Mouse (Mus musculus): ENCODE results near the gene Gm42906. TPM values are rescaled to one million over a fixed set of nuclear protein-coding genes. Genes with fewer than 3 reads are reported as not detected.

Gm42906 gene
- total and polyA plus RNA-seq, 3 experiments, result not detected

DNA sequence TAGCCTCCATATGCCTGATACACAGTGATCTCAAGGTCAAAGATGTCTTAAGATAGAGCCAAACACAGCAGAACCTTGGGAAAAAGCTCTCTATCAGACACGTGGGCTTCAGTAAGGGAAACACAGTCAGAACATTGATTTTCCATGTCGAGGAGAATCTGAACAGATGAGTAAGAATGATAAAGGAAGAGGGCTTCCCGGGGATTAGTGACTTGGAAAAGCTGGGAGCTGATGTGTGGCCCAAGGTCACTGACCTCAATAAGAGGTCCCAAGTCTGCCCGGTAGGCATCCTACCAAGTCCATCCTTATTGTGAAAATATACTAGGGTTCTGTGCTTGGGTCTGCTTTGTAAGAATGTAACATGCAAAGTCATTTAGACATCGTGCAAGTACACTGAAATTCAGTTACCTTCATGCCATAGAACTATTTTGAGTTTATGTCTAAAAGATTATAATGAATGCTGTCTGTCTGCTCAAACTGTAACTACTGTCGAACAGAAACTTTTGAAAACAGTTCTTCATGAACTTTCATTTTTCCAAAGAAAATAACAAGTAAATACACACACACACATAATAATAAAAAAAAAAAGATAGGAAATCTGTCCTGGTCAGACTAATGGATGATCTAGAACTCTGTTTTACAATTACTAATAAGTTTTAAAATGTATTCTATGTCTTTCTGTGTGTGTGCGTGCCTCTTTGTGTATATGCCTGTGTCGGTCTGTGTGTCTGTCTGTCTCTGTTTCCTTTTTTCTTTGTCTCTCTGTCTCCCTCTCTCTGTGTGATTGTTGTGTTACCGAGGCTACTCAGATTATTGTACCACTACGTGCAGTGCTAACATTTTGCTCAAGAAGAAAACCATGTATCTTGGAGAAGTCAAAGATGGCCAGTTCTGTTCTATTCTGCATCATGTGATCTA, 322.6 kb downstream of the Gm42906 start:
- no peaks in the 10 kb centered on the region for H3K4me1 ChIP-seq (ENCODE audit: control insufficient read depth in 1 of 2, insufficient read depth in 2 of 2, low read length in 2 of 2)
- no peak for DNase-seq (ENCODE audit: low read depth, low spot score)
- H3K79me2 ChIP-seq (ENCODE audit: control insufficient read depth, insufficient read depth, low read length, poor library complexity), result no peaks in the 10 kb centered on the region
- H3K36me3 ChIP-seq (ENCODE audit: control insufficient read depth in 1 of 2, insufficient read depth in 2 of 2, low read length in 2 of 2), result no peaks in the 10 kb centered on the region
- no peaks in the 10 kb centered on the region for H3K27me3 ChIP-seq (ENCODE audit: control insufficient read depth in 1 of 2, insufficient read depth in 2 of 2, low read length in 2 of 2)
- TF ChIP-seq TAL1 (IDR thresholded peaks at IDR 0.05; ENCODE audit: low read length) (no peak), POLR2AphosphoS2 (IDR thresholded peaks at IDR 0.05; ENCODE audit: low read length) (no peak), MXI1 (IDR thresholded peaks at IDR 0.05; ENCODE audit: low read depth, low read length) (no peak), RCOR1 (IDR thresholded peaks at IDR 0.05; ENCODE audit: low read depth, low read length) (no peak), HCFC1 (IDR thresholded peaks at IDR 0.05; ENCODE audit: low read depth, low read length) (no peak), NELFE (IDR thresholded peaks at IDR 0.05; ENCODE audit: low read depth, low read length) (no peak), CHD1 (IDR thresholded peaks at IDR 0.05; ENCODE audit: low read depth, low read length) (no peak), SIN3A (IDR thresholded peaks at IDR 0.05; ENCODE audit: low read length) (no peak), TBP (IDR thresholded peaks at IDR 0.05; ENCODE audit: low read depth, low read length) (no peak), RAD21 (IDR thresholded peaks at IDR 0.05; ENCODE audit: low read depth, low read length) (no peak), E2F4 (IDR thresholded peaks at IDR 0.05; ENCODE audit: borderline replicate concordance, low read depth, low read length) (no peak), ZNF384 (IDR thresholded peaks at IDR 0.05; ENCODE audit: low read depth, low read length) (no peak), UBTF (IDR thresholded peaks at IDR 0.05; ENCODE audit: borderline replicate concordance, insufficient read depth, low read depth, low read length) (no peak), CTCF (IDR thresholded peaks at IDR 0.05 in 2 of 3, conservative IDR thresholded peaks at IDR 0.05 in 1 of 3; ENCODE audit: control insufficient read depth in 1 of 3, insufficient read depth in 1 of 3, low read depth in 2 of 3, low read length in 3 of 3, poor library complexity in 1 of 3, severe bottlenecking in 1 of 3) (no peak), POLR2A (IDR thresholded peaks at IDR 0.05; ENCODE audit: control insufficient read depth in 1 of 2, insufficient read depth in 1 of 2, low read depth in 1 of 2, low read length in 2 of 2, poor library complexity in 1 of 2) (no peak), USF1 (IDR thresholded peaks at IDR 0.05; ENCODE audit: low read depth, low read length) (no peak), ETS1 (IDR thresholded peaks at IDR 0.05; ENCODE audit: low read depth, low read length) (no peak), MAFK (IDR thresholded peaks at IDR 0.05; ENCODE audit: borderline replicate concordance, low read depth, low read length) (no peak), KAT2A (conservative IDR thresholded peaks at IDR 0.05; ENCODE audit: low read depth, low read length) (no peak), SMC3 (IDR thresholded peaks at IDR 0.05; ENCODE audit: low read depth, low read length) (no peak)
- H3K27ac ChIP-seq (ENCODE audit: control insufficient read depth, low read depth, low read length), result no peak overlapping the region
- H3K4me3 ChIP-seq (ENCODE audit: control insufficient read depth in 1 of 2, insufficient read depth in 1 of 2, low read depth in 2 of 2, low read length in 2 of 2), result no peak overlapping the region
- H3K9me3 ChIP-seq (replicated peaks; ENCODE audit: insufficient read depth, low read length), result no peaks in the 10 kb centered on the region
- H3K9ac ChIP-seq (ENCODE audit: control insufficient read depth, low read depth, low read length, poor library complexity, severe bottlenecking), result no peak overlapping the region

Data from MEL (cell line).